Mouse (Mus musculus) B cell, adult 67 days (primary cell): ENCODE results near the gene Slc15a3. TPM values are rescaled to one million over a fixed set of nuclear protein-coding genes. Genes with fewer than 3 reads are reported as not detected.

ENCODE experiments used
- total RNA-seq, 2 experiments: library from RNA; stranded (reverse); gene quantifications; 4 replicates each; pipeline ENCODE4 v1.2.4; 2023

The Slc15a3 gene
- 10 to 100 TPM; 27.5 to 29.0 TPM for total RNA-seq

DNA sequence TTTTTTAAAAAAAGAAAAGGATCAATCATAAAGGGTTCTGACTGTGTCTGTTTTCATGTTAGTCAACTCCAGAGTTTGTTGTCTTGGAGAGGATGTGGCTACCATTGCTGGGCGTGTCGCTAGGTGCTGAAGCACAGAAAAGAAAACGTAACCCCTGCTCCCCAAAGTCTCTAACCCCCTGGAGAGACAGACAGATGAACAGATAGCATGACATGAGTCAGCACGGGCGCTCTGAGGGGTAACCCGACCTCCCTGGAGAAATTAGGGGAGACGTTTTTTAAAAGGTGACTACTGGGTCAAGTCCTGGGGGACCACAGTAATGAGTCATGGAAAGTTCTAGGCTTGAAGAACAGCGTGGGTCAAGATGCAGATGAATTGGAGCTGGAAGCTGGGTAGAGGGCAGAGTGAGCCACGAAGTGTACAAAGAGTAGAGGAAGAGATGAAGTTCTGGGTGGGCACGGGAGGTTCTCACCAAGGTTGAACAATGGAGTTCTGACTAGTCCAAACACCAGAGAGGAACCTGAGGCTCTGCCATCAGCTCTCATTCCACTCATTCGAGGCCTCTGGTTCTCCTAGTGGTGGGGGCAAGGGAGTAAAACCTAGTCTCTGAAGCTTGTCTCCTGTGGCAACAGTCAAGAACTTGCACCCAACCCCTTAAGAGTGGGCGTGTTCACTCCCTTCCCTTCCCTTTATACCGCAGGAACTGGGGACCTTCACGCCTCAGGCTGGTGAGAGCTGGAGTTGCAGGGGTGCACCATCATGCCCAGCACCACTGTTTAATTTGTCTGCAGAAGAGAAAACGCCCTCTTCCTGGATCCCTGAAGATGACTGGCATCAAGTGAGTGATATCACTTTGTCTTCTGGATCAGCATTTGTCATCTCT lies at the start of gene Slc15a3:
Gene Slc15a3, plus strand, starts transcription at position 718 of the 883 bp plus-strand sequence.

DNA sequence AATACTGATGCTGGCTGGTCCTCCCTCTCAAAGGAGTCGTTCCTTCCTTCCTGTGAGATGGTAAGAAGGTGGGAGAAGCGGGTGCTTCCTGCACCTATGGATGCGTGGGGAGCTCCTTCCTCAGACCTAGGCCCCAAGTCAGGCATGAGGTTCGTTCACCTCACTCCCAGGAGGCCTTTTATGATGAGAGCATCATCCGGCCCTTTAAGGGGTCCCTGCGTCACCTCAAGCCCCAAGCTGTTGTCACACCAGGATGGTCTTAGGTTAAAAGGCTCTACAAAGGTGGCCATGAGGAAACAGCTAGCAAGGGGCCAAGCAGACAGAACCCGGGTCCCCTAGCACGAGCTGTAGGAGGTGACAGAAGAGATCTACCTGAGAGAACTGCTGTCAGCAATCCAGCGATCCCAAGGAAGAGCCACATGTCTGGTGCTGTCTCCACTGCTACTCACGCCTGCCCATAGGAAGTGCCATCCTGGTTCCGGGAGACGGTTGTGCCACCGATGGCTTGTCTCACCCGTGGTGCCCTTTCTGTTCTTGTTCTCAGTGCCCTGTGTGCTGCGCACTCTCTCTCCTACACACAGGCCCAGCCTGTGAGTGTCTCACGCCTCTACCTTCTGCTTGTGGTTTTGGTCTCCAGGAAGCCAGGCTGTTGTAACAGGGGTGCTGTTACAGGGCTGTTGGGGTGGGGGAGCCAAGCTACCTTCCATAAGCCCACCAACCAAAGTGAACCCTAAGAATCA lies 9.9 kb upstream of the Slc15a3 start, which contains the start of gene Cd6:
Gene Cd6, minus strand, starts transcription at position 623 of the 740 bp plus-strand sequence.

DNA sequence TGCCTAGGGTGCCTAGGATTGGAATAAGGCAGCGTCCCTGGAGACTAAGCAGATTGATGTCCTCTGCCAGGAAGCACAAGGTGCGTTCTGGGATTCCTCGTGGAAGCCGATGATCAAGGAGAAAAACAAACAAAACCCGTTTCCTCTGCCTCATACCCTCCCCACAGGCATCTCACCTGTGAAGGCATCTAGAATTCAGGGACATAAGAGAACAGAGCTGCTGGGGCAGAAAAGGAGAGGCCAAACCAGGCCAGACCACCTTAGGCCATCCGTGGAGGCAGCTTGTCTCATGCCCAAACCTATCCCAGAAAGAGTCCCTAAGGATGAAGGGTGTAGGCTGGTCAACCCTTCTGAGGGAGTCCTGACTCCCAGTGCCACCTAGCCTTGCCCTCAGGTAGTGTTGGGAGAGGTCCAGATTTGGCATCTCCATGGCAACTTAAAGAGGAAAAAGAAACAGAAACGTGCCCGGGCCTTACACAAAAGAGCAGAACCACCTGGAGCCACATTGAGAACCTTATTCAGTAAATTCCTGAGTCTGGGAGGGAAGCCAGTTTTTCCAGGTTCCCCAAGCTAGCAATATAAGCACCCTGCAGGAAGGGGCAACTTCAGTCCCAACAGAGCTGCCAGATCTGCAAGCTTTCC lies 30.5 kb downstream of the Slc15a3 start, which contains the start of gene Tmem132a:
Gene Tmem132a, minus strand, starts transcription at position 55 of the 642 bp plus-strand sequence.

DNA sequence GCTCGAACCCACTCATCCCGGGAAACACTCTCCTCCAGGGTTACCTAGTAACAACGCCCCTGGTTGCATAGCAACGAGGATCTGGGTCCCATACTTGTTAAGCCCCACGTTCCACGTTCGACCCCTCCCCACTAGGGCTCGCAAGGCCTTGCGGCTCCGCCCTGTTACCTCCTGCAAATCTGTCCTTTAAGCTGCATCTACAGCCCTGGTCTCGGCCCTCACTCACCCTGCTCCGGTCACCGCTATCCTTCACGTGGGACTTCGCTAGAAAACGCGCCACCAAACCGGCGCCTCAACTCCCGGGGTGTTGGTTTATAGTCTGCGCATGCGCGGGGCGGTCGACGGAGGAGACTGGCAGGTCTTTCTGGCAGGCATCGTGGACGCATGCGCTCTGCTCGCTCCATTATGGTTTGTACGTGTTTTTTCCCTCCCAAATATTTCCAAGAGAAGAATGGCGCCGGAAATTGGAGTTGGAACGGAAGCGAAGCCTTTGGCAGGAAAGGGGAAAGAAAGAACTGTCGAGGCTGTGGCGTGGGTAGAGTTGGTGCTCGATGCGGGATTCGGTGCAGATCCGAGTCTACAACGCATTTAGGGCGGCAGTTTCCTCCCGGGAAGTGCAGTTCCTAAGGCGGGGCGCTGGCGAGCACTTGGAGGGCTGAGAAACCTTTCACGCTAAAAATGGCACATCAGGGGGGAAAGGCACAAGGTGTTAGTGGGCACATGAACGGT lies 42.1 kb downstream of the Slc15a3 start, which contains the start of gene Tmem109:
Gene Tmem109, minus strand, starts transcription at position 576 of the 729 bp plus-strand sequence.

DNA sequence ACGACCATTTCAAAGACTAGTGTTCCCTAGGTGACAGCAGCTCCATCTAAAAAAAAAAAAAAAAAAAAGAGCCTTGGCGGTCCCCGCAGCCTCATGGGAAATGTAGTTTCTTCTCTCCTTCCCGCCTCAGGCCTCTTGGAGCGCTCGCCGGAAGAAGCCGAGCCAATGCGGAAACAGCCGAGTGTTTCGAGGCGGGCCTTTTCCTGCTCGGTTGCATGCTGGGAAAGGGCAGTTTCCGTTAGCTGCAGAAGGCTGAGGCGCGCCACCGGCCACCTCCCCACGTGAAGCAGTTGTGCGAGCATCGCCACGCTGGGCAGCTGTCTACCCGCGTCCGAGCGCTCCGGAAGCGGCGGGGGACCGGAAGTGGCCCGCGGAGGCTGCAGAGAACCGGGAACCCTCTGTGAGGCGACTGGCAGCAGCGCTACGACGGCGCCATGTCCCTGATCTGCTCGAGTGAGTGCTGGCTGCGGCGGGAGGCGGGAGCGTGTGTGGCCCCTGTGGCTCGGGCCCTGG lies 55.5 kb downstream of the Slc15a3 start, which contains the start of gene Prpf19:
Gene Prpf19, plus strand, starts transcription at position 216 of the 513 bp plus-strand sequence.

Other genes starting within 250 kb of the Slc15a3 start
- 100 to 1,000 TPM; 193 to 207 TPM for gene Ddb1, start 234.4 kb upstream of the Slc15a3 start, total RNA-seq
- 1 to 10 TPM; 4.3 to 4.4 TPM for gene Tkfc, start 234.1 kb upstream of the Slc15a3 start, total RNA-seq
- gene Vwce, start 205.5 kb upstream of the Slc15a3 start, total RNA-seq, result 1 to 10 TPM; 1.2 to 1.7 TPM
- gene Pga5, start 161.7 kb upstream of the Slc15a3 start, total RNA-seq, result not detected
- 10 to 100 TPM; 19.0 to 20.5 TPM for gene Vps37c, start 151.0 kb upstream of the Slc15a3 start, total RNA-seq
- gene Cd5, start 100.7 kb upstream of the Slc15a3 start, total RNA-seq, result 1 to 10 TPM; 1.8 to 1.9 TPM
- gene Cd6, start 9.7 kb upstream of the Slc15a3 start, total RNA-seq, result 1 to 10 TPM in 1 of 2 experiments, not detected in 1; 1.2 TPM
- gene Tmem132a, start 30.2 kb downstream of the Slc15a3 start, total RNA-seq, result under 1 TPM in 1 of 2 experiments, not detected in 1; 0.65 TPM
- 10 to 100 TPM; 26.1 to 30.0 TPM for gene Tmem109, start 42.3 kb downstream of the Slc15a3 start, total RNA-seq
- gene Prpf19, start 55.5 kb downstream of the Slc15a3 start, total RNA-seq, result 100 to 1,000 TPM; 122 to 135 TPM
- gene Zp1, start 80.9 kb downstream of the Slc15a3 start, total RNA-seq, result not detected
- gene Ptgdr2, start 97.4 kb downstream of the Slc15a3 start, total RNA-seq, result not detected
- 10 to 100 TPM; 44.1 to 55.0 TPM for gene Ccdc86, start 109.5 kb downstream of the Slc15a3 start, total RNA-seq
- not detected for gene Ms4a10, start 134.9 kb downstream of the Slc15a3 start, total RNA-seq
- not detected for gene Ms4a15, start 153.5 kb downstream of the Slc15a3 start, total RNA-seq
- gene Ms4a18, start 178.3 kb downstream of the Slc15a3 start, total RNA-seq, result not detected
- gene Ms4a8a, start 241.4 kb downstream of the Slc15a3 start, total RNA-seq, result not detected